In the genomic region with DNA sequence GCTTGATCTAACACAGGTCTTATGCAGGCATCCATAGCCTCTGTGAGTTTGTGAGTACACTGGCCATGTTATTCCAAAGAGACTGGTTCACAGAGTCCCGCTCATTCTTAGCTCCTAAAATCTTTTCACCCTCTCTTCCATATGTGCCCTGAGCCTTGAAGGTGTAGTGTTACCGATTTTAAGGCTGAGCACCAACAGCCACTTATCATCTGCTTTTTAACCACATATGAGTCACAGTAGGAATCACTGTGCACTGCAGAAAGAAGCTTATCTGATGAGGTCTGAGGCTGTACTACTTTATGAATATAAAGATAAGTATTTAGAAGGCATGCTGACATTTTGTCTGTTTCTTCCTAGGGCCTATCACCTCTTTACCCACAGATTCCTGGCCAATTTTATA, we compare ENCODE assay signal across 24 mouse cellular contexts.
"Had no signal": no experiment of that assay in that cellular context is flagged by ENCODE, and none has a peak within 500 bp of the region (broad histone marks: within the 10 kb centered on the region; RNA-seq: fewer than 3 reads in every experiment).

No protein-coding gene starts in this region.

- H3K27me3 ChIP-seq: heart, embryonic 13.5 days; heart, embryonic 15.5 days; hindbrain, embryonic 12.5 days; limb, embryonic 13.5 days; limb, embryonic 15.5 days; liver, embryonic 12.5 days had no signal

- H3K36me3 ChIP-seq: heart, embryonic 13.5 days; heart, embryonic 15.5 days; hindbrain, embryonic 10.5 days; hindbrain, embryonic 12.5 days; limb, embryonic 13.5 days; limb, embryonic 15.5 days; liver, embryonic 12.5 days had no signal

- H3K4me3 ChIP-seq: heart, adult 2 months; heart, embryonic 13.5 days; heart, embryonic 15.5 days; hindbrain, embryonic 10.5 days; hindbrain, embryonic 12.5 days; layer of hippocampus, adult 2 months; limb, embryonic 13.5 days; limb, embryonic 15.5 days; liver, embryonic 12.5 days had no signal

- H3K9ac ChIP-seq: heart, embryonic 13.5 days; heart, embryonic 15.5 days; hindbrain, embryonic 12.5 days; hindbrain, embryonic 14.5 days; limb, embryonic 13.5 days; limb, embryonic 15.5 days; liver, embryonic 12.5 days; liver, embryonic 14.5 days had no signal

- H3K4me1 ChIP-seq: heart, embryonic 13.5 days; heart, embryonic 15.5 days; hindbrain, embryonic 10.5 days; hindbrain, embryonic 12.5 days; limb, embryonic 13.5 days; limb, embryonic 15.5 days; liver, embryonic 12.5 days had no signal

- ATAC-seq: hindbrain, embryonic 16.5 days; intestine, embryonic 16.5 days; liver, embryonic 12.5 days had no signal

- H3K27ac ChIP-seq: heart, adult 2 months; heart, embryonic 13.5 days; heart, embryonic 15.5 days; hindbrain, embryonic 10.5 days; hindbrain, embryonic 12.5 days; hindbrain, embryonic 14.5 days; layer of hippocampus, adult 2 months; limb, embryonic 13.5 days; limb, embryonic 15.5 days; liver, embryonic 12.5 days; liver, embryonic 14.5 days had no signal

- DNase-seq: gastrocnemius, postnatal 14 days; heart, adult 2 months; heart, postnatal 14 days; heart, postnatal 4 days; kidney, adult 18-20 months; kidney, adult 8-10 months; kidney, postnatal 10 days; kidney, postnatal 25 days; kidney, postnatal 4 days; left cerebral cortex, postnatal 4 days; lung, adult 18-20 months had no signal

- H3K4me2 ChIP-seq: heart, embryonic 11.5 days; heart, embryonic 13.5 days; heart, embryonic 15.5 days; hindbrain, embryonic 12.5 days; hindbrain, embryonic 14.5 days; limb, embryonic 13.5 days; limb, embryonic 15.5 days; liver, embryonic 12.5 days had no signal

- H3K9me3 ChIP-seq: heart, embryonic 13.5 days; heart, embryonic 15.5 days; hindbrain, embryonic 10.5 days; hindbrain, embryonic 12.5 days; limb, embryonic 13.5 days; limb, embryonic 15.5 days; liver, embryonic 12.5 days had no signal
